Mouse (Mus musculus) intestine, postnatal 0 days (tissue): ENCODE results near the gene Rsrc1. TPM values are rescaled to one million over a fixed set of nuclear protein-coding genes. Genes with fewer than 3 reads are reported as not detected.

Experiments
- ATAC-seq: fragments of 200-750 bp; cut with Nextera tagmentation; 2 replicates; pipeline ENCODE4 v1.8.0; 2017; ENCODE audit warnings: mild to moderate bottlenecking, moderate TSS enrichment, moderate library complexity
- H3K27ac ChIP-seq: fragments of 300-500 bp; sonication (generic); 2 replicates; pipeline ENCODE4 v1.5.1; 2014; ENCODE audit warnings: mild to moderate bottlenecking, low read depth, low read length, moderate library complexity
- H3K27me3 ChIP-seq: fragments of 300-500 bp; sonication (generic); replicated peaks from 2 replicates; pipeline ENCODE4 v1.6.1; 2014; ENCODE audit warnings: low read length, mixed read lengths; ENCODE audit not compliant: control insufficient read depth, insufficient read depth
- H3K36me3 ChIP-seq: fragments of 300-500 bp; sonication (generic); 2 replicates; pipeline ENCODE4 v1.6.1; 2014; ENCODE audit warnings: mild to moderate bottlenecking, moderate library complexity; ENCODE audit not compliant: control insufficient read depth, insufficient read depth
- H3K4me1 ChIP-seq: fragments of 300-500 bp; sonication (generic); replicated peaks from 2 replicates; pipeline ENCODE4 v1.6.1; 2014; ENCODE audit warnings: antibody characterized with exemption, low read length, mixed read lengths; ENCODE audit not compliant: control insufficient read depth, insufficient read depth
- H3K4me2 ChIP-seq: fragments of 300-500 bp; sonication (generic); replicated peaks from 2 replicates; pipeline ENCODE4 v1.6.1; 2014; ENCODE audit warnings: low read depth, mild to moderate bottlenecking, moderate library complexity
- H3K4me3 ChIP-seq: fragments of 300-500 bp; sonication (generic); 2 replicates; pipeline ENCODE4 v1.5.1; 2014; ENCODE audit warnings: low read depth, low read length
- H3K9ac ChIP-seq: fragments of 300-500 bp; sonication (generic); 2 replicates; pipeline ENCODE4 v1.6.1; 2014; ENCODE audit warnings: mild to moderate bottlenecking, low read depth, low read length
- H3K9me3 ChIP-seq: fragments of 300-500 bp; sonication (generic); 2 replicates; pipeline ENCODE4 v1.6.1; 2016; ENCODE audit warnings: mixed run types; ENCODE audit not compliant: control insufficient read depth
- CTCF ChIP-seq: sonication (generic); IDR thresholded peaks from 2 replicates; pipeline ENCODE4 v1.5.1; 2016; ENCODE audit warnings: low read depth, mild to moderate bottlenecking, control low read depth, antibody characterized with exemption, moderate library complexity
- WGBS: fragments of 180-500 bp; shearing (Covaris S2); extraction: QIAGEN DNeasy Blood & Tissue Kit; methylation state at CpG from one replicate; pipeline ENCODE4 v1.1.7; 2014; 5-methylcytosine and 5-hydroxymethylcytosine counted together
- polyA plus RNA-seq: library from polyadenylated mRNA; unstranded; fragments of >200 nt; fragmentation: Nextera tagmentation; extraction: Ambion mirVana; gene quantifications from 2 replicates; pipeline ENCODE4 v1.2.1, GENCODE M21; 2015

The Rsrc1 gene
- 15.4 and 16.8 TPM in 2 replicates for polyA plus RNA-seq

DNA sequence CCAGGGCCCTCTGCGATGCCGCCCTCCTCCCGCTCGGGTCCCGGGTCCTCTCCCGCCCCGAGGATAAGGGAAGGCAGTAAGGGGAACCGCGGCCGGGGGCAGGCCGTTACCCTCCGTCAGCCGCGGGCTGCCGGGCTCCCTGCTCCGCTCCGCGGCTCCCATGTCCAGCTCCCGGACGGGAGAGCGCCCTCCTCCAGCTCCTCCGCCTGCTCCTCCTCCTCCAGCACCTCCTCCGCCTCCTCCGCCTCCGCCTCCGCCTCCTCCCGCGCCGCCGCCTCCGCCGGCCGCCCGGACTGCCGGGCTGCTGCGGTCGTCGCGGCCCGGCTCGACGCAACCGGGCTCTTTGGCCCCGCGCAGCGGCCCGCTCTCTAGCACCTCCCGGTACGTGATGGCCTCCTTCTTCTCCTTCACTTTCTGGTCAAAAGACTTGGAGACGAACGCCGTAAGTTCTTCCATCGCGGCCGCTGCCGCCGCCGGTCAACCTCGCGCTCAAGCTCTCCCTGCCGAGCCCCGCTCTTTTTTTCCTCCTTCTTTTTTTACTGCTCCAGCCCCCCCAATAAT, at the start of gene Rsrc1:
Gene Rsrc1, plus strand, starts transcription at position 290 of the 561 bp plus-strand sequence.
- Histone ChIP-seq H3K4me1 (0 out of 2 replicates have a peak, but pooled peaks cover under 1% of the 10 kb centered on the region), H3K9ac (no peak within 1 kb of the TSS), H3K36me3 (no peaks in the 10 kb centered on the region), H3K9me3 (no peaks in the 10 kb centered on the region), H3K27ac (no peak within 1 kb of the TSS), H3K27me3 (peaks cover 86% of the 10 kb centered on the region), H3K4me3 (peak within 1 kb of the TSS; percentile 51), H3K4me2 (peak within 1 kb of the TSS; percentile 78)
- under 1% methylated on average over 59 of the region's 62 CpGs for WGBS
- no peak for TF ChIP-seq CTCF
- ATAC-seq: no peak

DNA sequence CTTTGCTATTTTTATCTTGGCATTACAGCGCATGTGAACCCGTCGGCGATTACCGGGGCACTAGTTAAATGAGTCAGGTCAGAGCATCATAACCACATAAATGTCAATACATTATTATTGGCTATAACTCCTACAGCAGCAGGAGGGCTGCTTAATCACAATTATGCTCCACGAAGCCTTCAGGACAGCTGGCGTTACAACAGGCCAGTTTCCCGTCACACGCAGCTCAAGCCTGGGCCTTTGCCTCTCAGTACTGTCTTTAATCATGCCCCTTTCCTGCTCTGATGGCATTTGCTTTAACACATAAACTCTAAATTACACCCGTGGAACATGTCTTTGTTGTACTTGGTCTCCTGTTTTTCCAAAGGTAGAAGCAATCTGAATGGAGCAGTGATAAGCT, 41.5 kb upstream of the Rsrc1 start:
- no peaks in the 10 kb centered on the region for H3K27me3 ChIP-seq
- WGBS: 72% methylated on average over 10 of the region's 10 CpGs
- H3K4me1 ChIP-seq: no peaks in the 10 kb centered on the region
- H3K9ac ChIP-seq: no peak overlapping the region; the same call in 1 of the 2 replicates
- no peak overlapping the region for H3K27ac ChIP-seq
- no peak overlapping the region for H3K4me3 ChIP-seq
- ATAC-seq: no peak
- TF ChIP-seq CTCF: no peak
- no peaks in the 10 kb centered on the region for H3K9me3 ChIP-seq
- H3K36me3 ChIP-seq: no peaks in the 10 kb centered on the region
- H3K4me2 ChIP-seq: no peak overlapping the region

DNA sequence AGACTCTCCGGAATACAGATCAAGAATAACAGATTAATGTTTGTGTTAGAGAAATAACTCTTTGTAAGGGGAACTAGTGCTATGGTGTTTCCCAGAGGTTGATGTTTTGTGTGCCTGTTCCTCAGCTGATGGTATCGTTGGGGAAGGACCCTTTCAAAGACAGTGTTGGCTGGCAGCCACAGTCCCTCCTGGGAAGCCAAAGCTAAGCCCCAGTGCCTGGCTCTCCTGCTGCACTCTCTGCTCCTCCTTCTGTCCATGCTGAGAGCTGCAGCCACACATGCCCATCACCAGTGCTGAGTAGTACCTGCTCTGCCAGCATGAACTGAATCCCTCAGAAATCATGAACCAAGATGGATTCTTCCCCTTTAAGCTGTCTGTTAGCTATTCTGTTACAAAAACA, 26.1 kb upstream of the Rsrc1 start:
- no peak for ATAC-seq
- H3K9me3 ChIP-seq: no peaks in the 10 kb centered on the region
- no peaks in the 10 kb centered on the region for H3K27me3 ChIP-seq
- WGBS: 62% methylated on average over 2 of the region's 2 CpGs
- H3K4me3 ChIP-seq: no peak overlapping the region
- peak; percentile 24; the same call in 1 of the 2 replicates for TF ChIP-seq CTCF
- H3K4me1 ChIP-seq: no peaks in the 10 kb centered on the region
- no peak overlapping the region for H3K9ac ChIP-seq
- H3K36me3 ChIP-seq: no peaks in the 10 kb centered on the region
- H3K27ac ChIP-seq: no peak overlapping the region
- H3K4me2 ChIP-seq: no peak overlapping the region

DNA sequence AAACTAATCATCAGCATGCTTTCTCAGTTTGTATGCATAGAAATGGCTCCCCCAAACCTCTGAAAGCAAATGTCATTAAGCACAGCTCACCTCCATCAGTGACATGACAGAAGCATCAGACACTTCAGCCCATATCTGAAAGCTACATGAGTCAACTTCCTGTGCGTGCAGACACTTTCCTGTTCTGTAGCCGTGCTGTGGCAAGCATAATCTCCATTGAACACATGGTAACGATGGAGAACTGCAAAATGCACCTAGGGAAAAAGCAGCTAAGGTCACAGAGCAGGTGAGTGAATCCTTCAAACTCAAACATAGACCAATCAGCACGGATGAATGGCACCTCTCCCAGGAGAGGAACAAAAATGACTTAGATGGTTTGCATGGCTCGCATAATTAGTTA, 21.2 kb upstream of the Rsrc1 start:
- Histone ChIP-seq H3K9me3 (no peaks in the 10 kb centered on the region), H3K36me3 (no peaks in the 10 kb centered on the region), H3K27me3 (no peaks in the 10 kb centered on the region; the same call in 1 of the 2 replicates), H3K4me1 (no peaks in the 10 kb centered on the region), H3K4me3 (no peak overlapping the region), H3K27ac (no peak overlapping the region), H3K4me2 (no peak overlapping the region), H3K9ac (no peak overlapping the region)
- WGBS: 62% methylated on average over 5 of the region's 5 CpGs
- ATAC-seq: no peak
- no peak for TF ChIP-seq CTCF

DNA sequence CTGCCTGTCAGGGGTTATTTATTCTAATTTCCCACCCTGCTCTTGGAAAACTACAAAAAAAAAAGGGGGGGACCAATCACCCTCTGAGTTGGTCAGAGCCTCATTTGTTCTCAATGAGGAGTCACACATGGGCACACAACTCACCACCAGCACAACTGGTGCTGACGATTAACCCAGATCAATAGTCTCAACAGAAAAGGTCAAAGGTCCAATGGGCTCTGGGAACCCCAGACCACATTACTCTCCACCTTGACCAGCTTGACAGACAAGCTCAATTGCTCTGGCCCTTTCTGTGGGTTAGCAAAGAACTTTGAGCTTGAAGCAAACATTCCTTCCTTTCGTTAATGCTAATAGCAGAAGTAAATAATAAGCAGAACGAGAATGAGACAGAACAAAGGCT, 16.3 kb upstream of the Rsrc1 start:
- peaks cover 21% of the 10 kb centered on the region for H3K27me3 ChIP-seq
- no peak for ATAC-seq
- H3K4me1 ChIP-seq: no peaks in the 10 kb centered on the region
- no peak for TF ChIP-seq CTCF
- no peak overlapping the region for H3K4me3 ChIP-seq
- H3K9ac ChIP-seq: no peak overlapping the region
- WGBS: 34% methylated on average over 3 of the region's 3 CpGs
- H3K36me3 ChIP-seq: no peaks in the 10 kb centered on the region
- no peak overlapping the region for H3K4me2 ChIP-seq
- H3K27ac ChIP-seq: no peak overlapping the region
- H3K9me3 ChIP-seq: no peaks in the 10 kb centered on the region

DNA sequence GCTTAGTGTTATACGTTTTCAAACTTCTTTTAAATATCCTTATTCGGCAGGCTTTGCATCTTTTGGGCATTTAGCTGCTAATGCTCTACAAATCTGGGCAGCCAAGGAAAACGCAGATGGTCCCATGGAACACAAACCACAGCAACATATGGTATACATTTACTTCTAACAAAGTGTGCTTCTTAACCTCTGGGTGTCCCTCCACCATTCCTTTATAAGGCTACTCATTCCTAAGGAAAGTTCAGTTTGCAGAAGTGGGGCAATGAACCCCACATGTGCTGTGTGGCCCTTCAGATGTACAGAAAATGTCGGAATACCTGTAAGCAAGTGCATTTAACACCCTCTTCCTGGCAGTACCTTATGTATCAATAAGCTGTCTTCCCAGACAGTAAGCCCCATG, 13.7 kb upstream of the Rsrc1 start:
- Histone ChIP-seq H3K36me3 (no peaks in the 10 kb centered on the region), H3K4me1 (no peaks in the 10 kb centered on the region), H3K9ac (no peak overlapping the region), H3K9me3 (no peaks in the 10 kb centered on the region), H3K4me3 (no peak overlapping the region), H3K27me3 (peaks cover 48% of the 10 kb centered on the region), H3K27ac (no peak overlapping the region), H3K4me2 (no peak overlapping the region)
- WGBS: 78% methylated on average over 4 of the region's 4 CpGs
- TF ChIP-seq CTCF: no peak
- no peak for ATAC-seq
